Mouse (Mus musculus) megakaryocyte, embryonic 14.5 days (primary cell): ENCODE data around the gene Rbm20.

Source experiments
- FLI1 ChIP-seq: IDR thresholded peaks from 2 replicates; pipeline ENCODE4 v1.6.1; 2012; ENCODE audit warnings: low read length, inconsistent platforms, mixed read lengths
- GATA1 ChIP-seq: IDR thresholded peaks from 3 replicates; pipeline ENCODE4 v1.6.1; 2012; ENCODE audit warnings: mixed read lengths, low read length, inconsistent platforms, borderline replicate concordance

DNA sequence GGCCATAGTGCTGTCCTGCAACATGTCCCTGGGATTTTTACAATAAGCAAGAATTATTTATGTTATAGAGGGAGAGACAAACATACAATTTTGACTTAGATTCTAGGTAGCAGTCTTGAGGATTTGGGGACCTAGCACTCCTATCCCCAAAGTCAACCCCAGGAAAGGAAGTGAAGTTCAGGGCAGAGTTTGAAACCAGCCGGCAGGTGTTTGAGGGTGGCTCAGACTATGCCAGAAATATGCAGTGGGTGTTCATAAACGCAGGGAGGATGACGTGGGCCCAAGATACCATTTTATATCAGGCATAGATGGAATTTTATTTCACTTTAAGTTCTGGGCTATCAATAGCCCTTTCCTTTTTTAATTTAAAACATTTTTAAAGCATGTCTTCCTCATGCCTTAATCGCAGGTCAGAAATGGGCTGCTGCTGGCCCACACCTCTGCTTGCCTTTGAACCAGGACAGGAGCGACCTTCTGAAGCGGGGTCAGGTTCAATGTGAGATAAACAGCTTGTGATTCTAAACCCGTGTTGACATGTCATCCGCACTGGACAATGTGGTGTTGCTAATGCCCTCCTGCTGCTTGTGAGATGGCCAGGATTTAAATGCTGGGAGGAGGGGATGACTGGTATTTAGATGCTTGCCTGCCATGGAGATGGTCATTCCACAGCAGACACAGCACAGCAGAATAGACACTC, 62.6 kb downstream of the Rbm20 start:
- TF ChIP-seq GATA1 (no peak), FLI1 (no peak)
